Mouse (Mus musculus): Measurements from ENCODE around the gene Tbx21. TPM values are rescaled to one million over a fixed set of nuclear protein-coding genes. Genes with fewer than 3 reads are reported as not detected.

Tbx21 gene
- total RNA-seq, 2 experiments from 2014 or later: 1.3 to 1.7 TPM

- DNase-seq: no peak
Measured at GRCm38 (mm10) chr11:97132185-97132584, 17.1 kb upstream of the Tbx21 start.

- no peak for DNase-seq
Measured at GRCm38 (mm10) chr11:97131683-97132082, 16.6 kb upstream of the Tbx21 start.

DNA sequence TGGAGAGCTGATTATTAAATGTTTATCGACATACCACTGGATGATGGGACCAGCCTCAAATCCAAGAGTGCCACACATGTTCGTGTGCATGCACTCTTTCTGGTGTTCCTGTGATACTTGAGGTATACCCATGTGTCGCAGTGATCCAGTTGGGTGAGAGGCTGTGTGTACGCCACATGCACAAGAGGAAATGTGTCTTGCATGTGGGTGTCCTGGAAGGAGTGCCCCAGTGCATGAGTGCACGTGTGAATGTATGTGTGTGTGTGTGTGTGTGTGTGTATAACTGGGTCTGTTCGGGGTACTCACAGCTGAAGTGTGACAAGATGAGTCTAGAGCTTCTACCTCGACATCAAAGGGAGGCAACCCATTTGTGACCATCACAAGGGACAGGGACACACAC is 15.2 kb upstream of the Tbx21 start:
- no peak for DNase-seq

- no peak for DNase-seq
Measured at GRCm38 (mm10) chr11:97128956-97129355, 13.8 kb upstream of the Tbx21 start.

GRCm38 (mm10) chr11:97127470-97128223 is 12.5 kb upstream of the Tbx21 start:
- no peak for DNase-seq

GRCm38 (mm10) chr11:97126645-97127468 is 11.7 kb upstream of the Tbx21 start:
- no peak for DNase-seq

DNA sequence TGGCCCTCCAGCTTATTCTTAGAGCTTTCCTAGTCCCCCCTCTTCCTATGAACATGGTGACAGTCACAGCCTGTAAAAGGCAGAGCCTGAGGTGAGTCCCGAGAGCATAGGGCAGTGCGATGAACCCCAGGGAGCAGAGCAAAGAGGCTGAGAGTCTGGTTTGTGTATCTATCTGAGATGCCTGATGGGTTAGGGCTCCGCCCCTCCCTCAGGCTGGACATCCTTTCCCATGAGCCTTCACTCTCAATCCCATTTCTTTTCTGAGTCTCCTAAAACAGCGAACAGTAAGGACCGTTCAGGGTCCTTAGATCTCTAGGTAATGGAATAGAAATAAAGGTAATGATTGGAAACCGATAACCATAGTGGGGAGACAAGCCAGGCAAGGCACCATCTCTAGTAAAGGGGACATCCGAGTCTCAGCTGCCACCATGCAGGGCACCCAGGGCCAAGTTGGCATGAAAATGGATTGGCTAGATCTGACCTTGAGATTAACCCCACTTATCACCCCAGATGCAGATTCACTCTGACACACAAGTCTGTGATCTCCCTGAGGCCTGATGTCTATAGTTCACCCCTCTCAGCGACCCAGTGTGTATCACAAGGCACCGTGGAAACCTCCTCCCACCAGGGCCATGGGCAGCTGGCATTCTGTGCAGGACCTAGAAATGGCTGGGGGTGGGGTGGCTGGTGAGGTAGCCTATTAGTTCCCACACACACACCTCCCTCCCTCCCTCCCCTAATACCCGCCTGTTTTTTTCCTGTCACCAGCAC is 9.3 kb upstream of the Tbx21 start:
- no peak for DNase-seq

DNA sequence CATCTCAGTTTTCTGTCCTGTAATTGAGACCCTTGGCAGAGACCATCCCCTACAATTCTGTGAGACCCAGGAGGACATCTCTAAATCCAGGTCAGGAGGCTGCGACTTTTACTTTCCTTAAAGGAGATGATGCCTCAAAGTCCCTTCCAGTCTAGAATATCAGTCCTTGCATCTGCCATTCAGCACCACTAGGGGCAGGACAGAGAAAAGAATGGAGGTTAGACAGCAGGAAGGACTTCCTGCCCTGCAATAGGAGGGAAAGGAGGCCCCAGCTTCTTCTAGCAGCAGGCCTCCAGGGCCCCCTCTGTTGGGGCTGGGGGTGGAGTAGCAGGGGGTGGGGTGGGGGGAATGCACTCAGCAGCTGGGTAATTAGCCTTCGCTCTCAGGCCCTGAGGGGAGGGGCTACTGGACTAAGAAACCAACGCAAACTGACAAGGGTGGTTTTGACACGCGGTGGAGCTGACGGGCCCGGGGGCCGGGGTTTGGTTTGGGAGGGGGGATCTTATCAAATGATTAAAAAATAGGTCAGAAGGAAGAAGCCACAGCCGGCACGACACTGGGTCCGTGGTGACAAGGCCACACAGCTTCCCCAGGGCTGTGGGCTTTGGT is 8.3 kb upstream of the Tbx21 start:
- no peak for DNase-seq

DNA sequence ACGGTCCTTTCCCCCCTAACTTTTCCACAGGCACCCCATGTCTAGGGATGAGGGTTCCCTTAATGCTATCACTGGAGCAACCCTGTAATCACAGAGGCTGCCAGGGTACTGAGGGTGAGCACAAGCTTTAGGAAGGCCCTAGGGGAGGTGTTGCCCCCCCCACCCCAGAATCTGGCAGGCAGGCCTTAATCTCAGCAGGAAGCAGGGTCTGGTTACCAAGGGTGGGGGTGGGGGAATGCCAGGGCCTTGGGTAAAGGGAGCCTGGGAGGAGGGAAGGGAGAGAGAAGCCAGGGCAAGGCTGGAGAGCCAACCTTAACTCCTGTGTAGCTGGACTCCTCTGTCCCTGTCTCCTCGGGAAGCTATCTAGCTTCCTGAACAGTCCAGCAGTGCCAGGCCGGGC is 5.5 kb upstream of the Tbx21 start:
- no peak for DNase-seq

DNA sequence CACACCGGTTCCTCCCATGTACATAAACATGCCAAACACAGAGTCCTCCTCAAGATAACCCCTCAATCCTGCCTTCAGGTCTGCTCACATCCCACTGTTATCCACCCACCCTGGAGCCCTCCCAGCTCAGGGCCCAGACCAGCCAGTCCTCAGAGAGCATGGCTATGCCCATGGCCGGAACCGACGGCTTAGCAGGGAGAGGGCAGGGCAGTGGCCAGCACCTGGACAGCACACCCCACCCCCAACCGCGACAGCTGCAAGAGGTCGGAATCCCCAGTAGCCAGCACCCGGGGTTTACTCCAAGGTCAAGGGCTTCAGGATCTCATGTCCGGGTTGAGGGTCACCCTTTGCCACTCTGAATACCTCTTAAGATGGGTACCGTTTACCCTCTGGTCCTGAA is 5.1 kb upstream of the Tbx21 start:
- no peak for DNase-seq

GRCm38 (mm10) chr11:97115797-97116196 is 666 bp upstream of the Tbx21 start:
- no peak for DNase-seq

- DNase-seq: no peak
Measured at GRCm38 (mm10) chr11:97112519-97113125, 2.5 kb downstream of the Tbx21 start.

GRCm38 (mm10) chr11:97108976-97109375 is 6.2 kb downstream of the Tbx21 start:
- no peak for DNase-seq

GRCm38 (mm10) chr11:97104091-97104483 is 11.0 kb downstream of the Tbx21 start:
- DNase-seq: no peak

- no peak for DNase-seq
Measured at GRCm38 (mm10) chr11:97103163-97104090, 11.7 kb downstream of the Tbx21 start.

DNA sequence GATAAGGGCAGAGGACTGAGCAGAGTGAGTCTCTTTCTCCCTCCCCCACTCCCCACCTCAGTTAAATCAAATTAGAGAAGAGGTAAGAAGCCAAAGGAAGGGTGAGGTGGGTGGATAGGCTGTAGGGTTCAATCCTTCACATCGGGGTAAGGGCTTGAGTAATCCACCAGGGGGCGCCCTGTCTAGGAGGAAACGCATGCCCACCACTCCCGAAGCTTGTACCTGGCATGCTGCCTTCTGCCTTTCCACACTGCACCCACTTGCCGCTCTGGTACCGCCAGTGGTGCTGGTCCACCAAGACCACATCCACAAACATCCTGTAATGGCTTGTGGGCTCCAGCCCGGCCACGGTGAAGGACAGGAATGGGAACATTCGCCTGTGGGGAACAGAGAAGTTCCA is 13.4 kb downstream of the Tbx21 start:
- DNase-seq: peak; percentile 82

DNA sequence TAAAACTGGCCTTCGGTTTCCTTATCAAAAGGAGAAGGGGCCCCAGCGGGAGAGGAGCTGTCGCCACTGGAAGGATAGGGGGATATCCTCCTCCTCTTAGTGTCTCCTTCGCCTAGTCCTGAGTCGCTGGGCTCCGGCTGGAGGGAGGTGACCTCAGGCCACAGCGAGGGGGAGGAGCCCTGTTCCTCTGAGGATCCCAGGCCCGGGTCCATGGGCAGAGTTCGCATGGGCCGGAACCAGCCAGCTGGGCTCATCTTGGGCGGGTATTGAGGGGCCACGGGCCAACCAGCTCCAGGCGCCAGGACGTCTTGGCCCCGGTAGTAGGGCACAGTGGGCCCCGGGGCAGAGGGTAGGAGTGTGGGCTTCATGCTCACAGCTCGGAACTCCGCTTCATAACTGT is 16.3 kb downstream of the Tbx21 start:
- DNase-seq: peak; percentile 57

GRCm38 (mm10) chr11:97094600-97094999 is 20.5 kb downstream of the Tbx21 start:
- no peak for DNase-seq

- no peak for DNase-seq
Measured at GRCm38 (mm10) chr11:97086365-97086764, 28.8 kb downstream of the Tbx21 start.

DNA sequence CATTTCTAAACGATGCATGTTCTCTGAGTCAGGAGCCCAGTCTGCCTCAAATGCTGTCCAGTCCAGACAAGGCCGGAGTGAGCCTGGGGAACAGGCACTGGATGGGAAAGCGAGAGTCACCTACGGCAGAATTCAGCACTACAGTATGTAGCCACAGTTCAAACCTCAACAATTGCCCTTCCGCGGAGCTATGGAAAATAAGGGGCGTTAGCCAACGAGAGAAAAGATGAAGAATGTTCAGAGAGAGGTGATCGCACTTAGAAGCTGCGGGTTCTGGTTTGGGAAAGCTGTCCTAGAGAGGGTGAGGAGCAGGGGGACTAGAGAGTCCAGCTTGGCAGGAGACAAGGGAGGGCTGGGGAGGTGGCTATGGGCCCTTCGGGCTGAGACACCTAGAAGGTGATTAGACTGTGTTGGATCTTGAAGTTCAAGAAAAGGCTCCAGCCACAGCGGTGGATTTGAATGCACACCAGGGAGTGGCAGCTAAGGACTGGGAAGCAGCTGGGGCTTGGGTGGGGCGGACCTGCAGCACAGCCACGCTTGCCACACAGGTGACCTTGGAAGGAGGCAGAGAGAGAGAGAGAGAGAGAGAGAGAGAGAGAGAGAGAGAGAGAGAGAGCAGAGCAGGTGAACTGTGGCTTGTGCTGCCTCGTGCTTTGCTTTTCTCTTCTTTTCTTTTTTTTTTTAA is 30.2 kb downstream of the Tbx21 start:
- no peak for DNase-seq
